Mouse (Mus musculus): ENCODE data around the gene Speer4f2. TPM values are rescaled to one million over a fixed set of nuclear protein-coding genes. Genes with fewer than 3 reads are reported as not detected.

The Speer4f2 gene
- polyA plus RNA-seq, 1 experiment from 2014 or later: not detected

- H3K27me3 ChIP-seq: no peaks in the 10 kb centered on the region
- no peak for ATAC-seq (ENCODE audit: borderline replicate concordance, extremely low read depth, low FRiP score, low TSS enrichment)
- H3K9ac ChIP-seq: no peak overlapping the region
- no peak overlapping the region for H3K4me2 ChIP-seq
- H3K9me3 ChIP-seq: no peaks in the 10 kb centered on the region
- no peaks in the 10 kb centered on the region for H3K4me1 ChIP-seq
- no peak overlapping the region for H3K4me3 ChIP-seq
- H3K27ac ChIP-seq: no peak overlapping the region
- WGBS: 55% methylated on average over 4 of the region's 4 CpGs
- H3K36me3 ChIP-seq: no peaks in the 10 kb centered on the region
These were observed 36.1 kb downstream of the Speer4f2 start for GRCm38 (mm10) chr5:17408924-17409660.

GRCm38 (mm10) chr5:17417201-17417600, 44.2 kb downstream of the Speer4f2 start:
- no peak overlapping the region for H3K4me3 ChIP-seq
- no peak overlapping the region for H3K27ac ChIP-seq
- H3K9ac ChIP-seq: no peak overlapping the region
- no peaks in the 10 kb centered on the region for H3K4me1 ChIP-seq
- no peaks in the 10 kb centered on the region for H3K27me3 ChIP-seq
- H3K9me3 ChIP-seq: no peaks in the 10 kb centered on the region
- 57% methylated on average over 2 of the region's 2 CpGs for WGBS
- no peak overlapping the region for H3K4me2 ChIP-seq
- ATAC-seq (ENCODE audit: borderline replicate concordance, extremely low read depth, low FRiP score, low TSS enrichment): peak; percentile 31
- H3K36me3 ChIP-seq: no peaks in the 10 kb centered on the region

GRCm38 (mm10) chr5:17419215-17419820, 46.3 kb downstream of the Speer4f2 start:
- no peak for ATAC-seq (ENCODE audit: borderline replicate concordance, extremely low read depth, low FRiP score, low TSS enrichment)
- H3K27ac ChIP-seq: no peak overlapping the region
- no peaks in the 10 kb centered on the region for H3K27me3 ChIP-seq
- H3K36me3 ChIP-seq: no peaks in the 10 kb centered on the region
- no peak overlapping the region for H3K4me2 ChIP-seq
- H3K4me1 ChIP-seq: no peaks in the 10 kb centered on the region
- no peak overlapping the region for H3K4me3 ChIP-seq
- WGBS: 96% methylated on average over 1 of the region's 1 CpGs
- H3K9me3 ChIP-seq: no peaks in the 10 kb centered on the region
- no peak overlapping the region for H3K9ac ChIP-seq

GRCm38 (mm10) chr5:17419921-17420320, 46.9 kb downstream of the Speer4f2 start:
- no peak overlapping the region for H3K9ac ChIP-seq
- no peaks in the 10 kb centered on the region for H3K9me3 ChIP-seq
- H3K27ac ChIP-seq: no peak overlapping the region
- H3K4me2 ChIP-seq: no peak overlapping the region
- H3K4me3 ChIP-seq: no peak overlapping the region
- H3K36me3 ChIP-seq: no peaks in the 10 kb centered on the region
- ATAC-seq (ENCODE audit: borderline replicate concordance, extremely low read depth, low FRiP score, low TSS enrichment): no peak
- no peaks in the 10 kb centered on the region for H3K4me1 ChIP-seq
- no peaks in the 10 kb centered on the region for H3K27me3 ChIP-seq

- 79% methylated on average over 1 of the region's 1 CpGs for WGBS
- ATAC-seq (ENCODE audit: borderline replicate concordance, extremely low read depth, low FRiP score, low TSS enrichment): no peak
- Histone ChIP-seq H3K4me3 (no peak overlapping the region), H3K9me3 (no peaks in the 10 kb centered on the region), H3K27me3 (no peaks in the 10 kb centered on the region), H3K4me2 (no peak overlapping the region), H3K36me3 (no peaks in the 10 kb centered on the region), H3K27ac (no peak overlapping the region), H3K4me1 (no peaks in the 10 kb centered on the region), H3K9ac (no peak overlapping the region)
These were observed 49.2 kb downstream of the Speer4f2 start for GRCm38 (mm10) chr5:17422225-17422624.

GRCm38 (mm10) chr5:17426930-17427329, 54.0 kb downstream of the Speer4f2 start:
- ATAC-seq (ENCODE audit: borderline replicate concordance, extremely low read depth, low FRiP score, low TSS enrichment): no peak

More at GRCm38 (mm10) chr5:17426930-17427329, 54.0 kb downstream of the Speer4f2 start:
- H3K4me1 ChIP-seq: no peaks in the 10 kb centered on the region
- H3K9me3 ChIP-seq: no peaks in the 10 kb centered on the region
- no peaks in the 10 kb centered on the region for H3K27me3 ChIP-seq
- H3K36me3 ChIP-seq: no peaks in the 10 kb centered on the region
- no peak overlapping the region for H3K4me2 ChIP-seq
- H3K4me3 ChIP-seq: no peak overlapping the region
- H3K9ac ChIP-seq: no peak overlapping the region
- 79% methylated on average over 1 of the region's 1 CpGs for whole genome bisulfite sequencing
- H3K27ac ChIP-seq: no peak overlapping the region

Other genes starting within 250 kb of the Speer4f2 start
- not detected in 2 replicates for gene Speer4f1, start 102.9 kb downstream of the Speer4f2 start, polyA plus RNA-seq (2015; fragmentation: Nextera tagmentation; extraction: Ambion mirVana)
- gene Sema3c, start 201.1 kb downstream of the Speer4f2 start, polyA plus RNA-seq (2015; fragmentation: Nextera tagmentation; extraction: Ambion mirVana): 30.6 and 34.0 TPM in 2 replicates